Mouse (Mus musculus): ENCODE measurements at regions not wholly inside any gene's neighbourhood (a gene's known extent, or its start where the extent isn't known, plus 50 kb on each side); places are given as distances from the start of the nearest gene placed in this dataset.

DNA sequence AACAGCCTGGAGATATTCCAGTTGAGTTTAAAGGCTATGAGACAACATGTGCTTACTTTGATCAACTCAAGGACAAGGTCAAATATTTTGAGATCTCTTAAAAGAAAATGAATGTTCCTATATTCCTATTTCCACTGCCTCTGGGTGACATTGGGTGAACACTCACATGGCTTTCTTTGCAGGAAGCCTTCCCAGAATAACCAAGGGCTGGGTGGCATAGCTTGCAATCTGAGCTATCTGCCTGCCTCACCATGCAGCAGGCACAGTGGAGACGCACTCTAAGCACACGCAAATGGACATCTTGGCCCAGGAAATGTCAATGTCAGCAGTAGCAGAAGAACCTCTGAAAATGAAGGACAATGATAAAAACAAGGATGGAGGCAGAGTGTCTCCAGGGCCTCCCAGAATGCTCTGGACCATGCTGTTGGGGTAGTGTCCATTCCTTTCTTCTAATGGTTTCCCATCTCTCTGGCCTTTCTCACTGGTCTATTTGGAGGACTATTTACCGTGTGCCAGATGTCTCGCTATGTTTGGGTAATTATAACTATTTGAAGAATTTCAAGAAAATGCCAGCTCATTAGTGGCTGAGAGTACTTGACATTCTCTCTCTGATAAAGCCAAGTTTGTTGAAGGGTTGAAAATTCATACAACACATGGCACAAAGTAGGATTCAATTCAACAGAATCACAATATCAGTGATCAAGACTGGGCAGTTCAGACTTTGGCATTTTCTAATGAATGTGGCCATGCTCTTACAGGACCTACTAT is 276.3 kb upstream of the Rnf32 start:
- Histone ChIP-seq H3K27me3 (ENCODE audit: control insufficient read depth, insufficient read depth, low read length) (no peaks in the 10 kb centered on the region), H3K4me1 (ENCODE audit: control insufficient read depth, insufficient read depth, insufficient read length, low read length) (no peaks in the 10 kb centered on the region), H3K36me3 (ENCODE audit: control insufficient read depth, insufficient read depth, low read length) (no peaks in the 10 kb centered on the region), H3K27ac (ENCODE audit: insufficient read depth, low read depth, low read length) (no peak overlapping the region), H3K4me3 (ENCODE audit: low read depth, low read length) (no peak overlapping the region)
- TF ChIP-seq POLR2A (IDR thresholded peaks at IDR 0.05; ENCODE audit: low read depth, low read length), result no peak
- no peak for TF ChIP-seq CTCF (IDR thresholded peaks at IDR 0.05; ENCODE audit: extremely low read depth, insufficient read length, insufficient replicate concordance, low read depth, low read length)
- WGBS, result 94% methylated on average over 4 of the region's 4 CpGs

DNA sequence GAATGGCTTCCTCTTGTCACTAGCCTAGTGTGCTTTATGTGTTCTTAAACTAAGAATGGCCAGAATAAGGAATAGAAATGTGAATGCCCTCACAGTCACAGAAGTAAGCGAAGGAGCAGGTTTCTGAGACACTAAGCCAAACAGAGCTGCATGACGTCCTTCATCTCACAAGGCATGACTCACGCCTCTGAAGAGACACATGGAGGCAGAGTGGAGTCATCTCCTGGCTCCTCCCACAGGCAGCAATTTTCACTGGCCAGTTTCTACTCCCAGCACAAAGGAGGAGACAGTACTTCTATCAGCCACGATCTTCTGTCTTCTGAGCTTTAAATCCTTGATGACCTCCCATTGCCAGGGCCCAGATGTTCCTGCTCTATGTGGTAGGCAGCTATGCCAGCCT is 291.3 kb upstream of the Rnf32 start:
- no peak overlapping the region for H3K4me3 ChIP-seq (ENCODE audit: low read depth, low read length)
- H3K27me3 ChIP-seq (ENCODE audit: control insufficient read depth, insufficient read depth, low read length), result no peaks in the 10 kb centered on the region
- WGBS, result 67% methylated on average over 4 of the region's 4 CpGs
- no peak overlapping the region for H3K27ac ChIP-seq (ENCODE audit: insufficient read depth, low read depth, low read length)
- H3K36me3 ChIP-seq (ENCODE audit: control insufficient read depth, insufficient read depth, low read length), result no peaks in the 10 kb centered on the region
- TF ChIP-seq POLR2A (IDR thresholded peaks at IDR 0.05; ENCODE audit: low read depth, low read length), result no peak
- no peak for TF ChIP-seq CTCF (IDR thresholded peaks at IDR 0.05; ENCODE audit: extremely low read depth, insufficient read length, insufficient replicate concordance, low read depth, low read length)
- no peaks in the 10 kb centered on the region for H3K4me1 ChIP-seq (ENCODE audit: control insufficient read depth, insufficient read depth, insufficient read length, low read length)

DNA sequence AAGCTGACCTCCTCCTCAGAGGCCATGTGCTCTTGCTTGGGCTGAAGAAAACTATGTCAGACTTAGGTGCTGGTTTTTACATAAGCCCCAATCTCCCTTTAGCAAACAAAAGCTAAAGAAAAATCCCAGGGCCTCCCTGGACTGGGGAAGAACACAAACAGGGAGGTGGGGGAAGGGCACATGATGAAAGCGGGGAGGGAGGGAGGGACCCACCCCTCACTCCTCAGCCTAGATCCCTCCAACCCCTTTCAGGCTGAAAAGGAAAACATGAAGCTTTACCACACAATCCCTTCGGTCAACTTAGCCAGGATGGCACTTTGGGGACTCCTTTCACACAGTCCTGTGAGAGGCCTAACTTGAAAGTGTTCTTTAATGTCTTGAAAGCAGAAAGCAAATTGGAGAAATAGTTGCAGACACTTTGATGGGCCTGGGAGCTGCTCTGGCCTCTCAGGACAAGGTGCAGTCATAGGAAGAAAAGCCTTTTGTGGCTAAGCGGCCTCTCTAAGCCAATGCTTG is 291.9 kb upstream of the Rnf32 start:
- no peak for TF ChIP-seq CTCF (IDR thresholded peaks at IDR 0.05; ENCODE audit: extremely low read depth, insufficient read length, insufficient replicate concordance, low read depth, low read length)
- TF ChIP-seq POLR2A (IDR thresholded peaks at IDR 0.05; ENCODE audit: low read depth, low read length), result no peak
- Histone ChIP-seq H3K4me1 (ENCODE audit: control insufficient read depth, insufficient read depth, insufficient read length, low read length) (no peaks in the 10 kb centered on the region), H3K4me3 (ENCODE audit: low read depth, low read length) (no peak overlapping the region), H3K27me3 (ENCODE audit: control insufficient read depth, insufficient read depth, low read length) (no peaks in the 10 kb centered on the region), H3K27ac (ENCODE audit: insufficient read depth, low read depth, low read length) (no peak overlapping the region), H3K36me3 (ENCODE audit: control insufficient read depth, insufficient read depth, low read length) (no peaks in the 10 kb centered on the region)
- 85% methylated on average over 3 of the region's 3 CpGs for WGBS

DNA sequence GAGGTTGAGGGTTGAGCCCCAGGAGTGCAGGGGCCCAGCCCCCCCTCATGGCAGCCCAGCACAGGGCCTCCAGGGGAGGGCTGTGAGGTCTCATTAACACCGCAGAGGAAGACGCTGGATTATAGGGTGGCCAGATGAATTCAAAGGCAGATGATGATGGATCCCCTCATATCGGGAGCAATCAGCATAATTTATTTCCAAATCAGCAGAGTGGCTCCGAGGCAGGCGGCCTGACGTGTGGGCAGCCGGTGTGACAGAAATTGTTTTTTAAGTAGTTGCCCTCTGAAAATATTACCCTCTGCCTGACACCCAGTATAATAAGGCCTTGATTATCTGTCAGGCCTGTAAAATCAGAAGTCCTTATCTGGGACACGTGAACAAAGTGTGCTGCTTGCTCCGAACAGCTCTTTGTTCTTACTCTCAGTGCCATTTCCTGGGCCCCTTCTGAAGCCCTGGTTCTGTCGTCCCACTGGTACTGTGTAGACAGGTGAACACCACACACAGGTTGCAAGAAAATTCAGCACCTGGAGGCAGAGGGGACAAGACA is 303.0 kb upstream of the Rnf32 start:
- TF ChIP-seq CTCF (IDR thresholded peaks at IDR 0.05; ENCODE audit: extremely low read depth, insufficient read length, insufficient replicate concordance, low read depth, low read length), result no peak
- no peak for TF ChIP-seq POLR2A (IDR thresholded peaks at IDR 0.05; ENCODE audit: low read depth, low read length)
- no peak overlapping the region for H3K27ac ChIP-seq (ENCODE audit: insufficient read depth, low read depth, low read length)
- no peak overlapping the region for H3K4me3 ChIP-seq (ENCODE audit: low read depth, low read length)
- H3K4me1 ChIP-seq (ENCODE audit: control insufficient read depth, insufficient read depth, insufficient read length, low read length), result no peaks in the 10 kb centered on the region
- no peaks in the 10 kb centered on the region for H3K27me3 ChIP-seq (ENCODE audit: control insufficient read depth, insufficient read depth, low read length)
- WGBS, result 22% methylated on average over 10 of the region's 10 CpGs
- no peaks in the 10 kb centered on the region for H3K36me3 ChIP-seq (ENCODE audit: control insufficient read depth, insufficient read depth, low read length)

DNA sequence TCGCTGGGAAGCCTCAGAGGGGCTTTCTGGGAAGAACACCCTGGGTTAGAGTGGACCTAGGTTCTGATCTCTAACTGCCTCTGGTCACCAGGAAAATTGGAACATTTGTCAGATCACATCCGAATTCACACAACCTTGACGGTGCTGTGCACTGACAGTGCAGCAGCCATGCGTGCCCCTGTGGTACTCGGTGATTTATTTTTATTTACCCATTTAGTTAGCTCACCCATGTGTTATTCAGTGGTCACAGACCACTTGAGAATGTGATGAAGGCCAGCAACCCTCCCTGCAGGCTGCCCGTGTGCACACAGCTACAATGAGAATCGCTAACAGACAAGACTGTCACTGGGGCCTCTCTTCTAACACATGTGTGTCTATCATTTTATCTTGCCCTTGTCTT is 303.8 kb upstream of the Rnf32 start:
- TF ChIP-seq POLR2A (IDR thresholded peaks at IDR 0.05; ENCODE audit: low read depth, low read length) (no peak), CTCF (IDR thresholded peaks at IDR 0.05; ENCODE audit: extremely low read depth, insufficient read length, insufficient replicate concordance, low read depth, low read length) (no peak)
- 84% methylated on average over 7 of the region's 7 CpGs for WGBS
- Histone ChIP-seq H3K4me3 (ENCODE audit: low read depth, low read length) (no peak overlapping the region), H3K4me1 (ENCODE audit: control insufficient read depth, insufficient read depth, insufficient read length, low read length) (no peaks in the 10 kb centered on the region), H3K36me3 (ENCODE audit: control insufficient read depth, insufficient read depth, low read length) (no peaks in the 10 kb centered on the region), H3K27me3 (ENCODE audit: control insufficient read depth, insufficient read depth, low read length) (no peaks in the 10 kb centered on the region), H3K27ac (ENCODE audit: insufficient read depth, low read depth, low read length) (no peak overlapping the region)

DNA sequence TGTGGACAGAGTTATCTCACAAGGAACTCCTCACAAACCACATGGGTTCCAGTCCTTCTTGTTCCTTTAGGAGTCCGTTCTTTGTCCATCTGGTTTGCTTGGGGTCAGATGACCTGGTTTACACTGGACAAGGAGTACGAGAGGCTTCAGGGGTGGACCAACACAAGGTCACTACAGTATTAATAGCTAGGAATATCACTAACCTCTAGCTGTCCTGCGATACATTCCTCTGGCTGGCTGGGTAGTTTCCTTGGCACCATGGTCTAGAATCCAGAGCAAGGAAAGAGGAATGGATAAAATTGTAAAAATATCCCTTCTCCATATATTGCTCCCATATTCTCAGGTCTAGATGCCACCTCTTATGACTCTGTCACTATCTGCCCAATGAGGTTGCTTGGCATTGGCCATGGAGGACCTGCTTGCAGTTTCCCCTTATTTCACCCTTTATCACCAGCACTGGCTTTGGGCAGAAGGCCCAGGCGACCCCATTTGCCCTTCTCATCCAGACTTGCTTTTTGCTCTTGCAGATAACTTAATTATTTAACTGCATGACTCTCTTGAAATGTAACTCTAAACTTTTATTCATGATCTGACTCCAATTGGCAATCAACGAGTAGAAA is 310.9 kb upstream of the Rnf32 start:
- H3K4me1 ChIP-seq (ENCODE audit: control insufficient read depth, insufficient read depth, insufficient read length, low read length), result no peaks in the 10 kb centered on the region
- no peaks in the 10 kb centered on the region for H3K27me3 ChIP-seq (ENCODE audit: control insufficient read depth, insufficient read depth, low read length)
- H3K27ac ChIP-seq (ENCODE audit: insufficient read depth, low read depth, low read length), result no peak overlapping the region
- H3K36me3 ChIP-seq (ENCODE audit: control insufficient read depth, insufficient read depth, low read length), result no peaks in the 10 kb centered on the region
- no peak overlapping the region for H3K4me3 ChIP-seq (ENCODE audit: low read depth, low read length)
- WGBS, result 71% methylated on average over 5 of the region's 5 CpGs
- no peak for TF ChIP-seq POLR2A (IDR thresholded peaks at IDR 0.05; ENCODE audit: low read depth, low read length)
- TF ChIP-seq CTCF (IDR thresholded peaks at IDR 0.05; ENCODE audit: extremely low read depth, insufficient read length, insufficient replicate concordance, low read depth, low read length), result no peak

DNA sequence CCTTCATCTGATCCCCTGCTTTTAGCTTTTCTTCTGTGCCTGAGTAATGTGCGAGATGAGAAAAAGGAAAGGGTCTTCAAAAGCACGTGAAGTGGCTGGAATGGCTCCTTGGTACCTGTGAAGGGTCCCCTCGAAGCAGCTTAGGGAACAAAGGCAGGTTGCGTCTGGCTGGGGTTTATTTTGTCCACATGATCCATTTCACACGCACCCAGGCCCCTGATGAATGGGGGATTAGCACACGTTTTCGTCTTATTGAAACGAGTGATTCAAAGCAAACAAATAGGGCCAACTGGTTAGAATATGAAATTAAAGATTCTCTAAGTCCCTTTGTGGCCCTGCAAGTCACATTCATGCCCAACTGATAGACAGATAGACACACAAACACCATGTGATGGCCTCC is 319.6 kb upstream of the Rnf32 start:
- H3K27ac ChIP-seq (ENCODE audit: insufficient read depth, low read depth, low read length), result no peak overlapping the region
- no peaks in the 10 kb centered on the region for H3K36me3 ChIP-seq (ENCODE audit: control insufficient read depth, insufficient read depth, low read length)
- no peak overlapping the region for H3K4me3 ChIP-seq (ENCODE audit: low read depth, low read length)
- H3K27me3 ChIP-seq (ENCODE audit: control insufficient read depth, insufficient read depth, low read length), result no peaks in the 10 kb centered on the region
- no peaks in the 10 kb centered on the region for H3K4me1 ChIP-seq (ENCODE audit: control insufficient read depth, insufficient read depth, insufficient read length, low read length)
- 75% methylated on average over 8 of the region's 8 CpGs for WGBS
- TF ChIP-seq CTCF (IDR thresholded peaks at IDR 0.05; ENCODE audit: extremely low read depth, insufficient read length, insufficient replicate concordance, low read depth, low read length) (no peak), POLR2A (IDR thresholded peaks at IDR 0.05; ENCODE audit: low read depth, low read length) (no peak)
